Mouse (Mus musculus) liver, adult 2 months (tissue): ENCODE measurements around the gene Lpp.

Experiments used
- CTCF ChIP-seq: fragments of 200-500 bp; IDR thresholded peaks from 2 replicates; pipeline ENCODE4 v1.5.1; 2011; ENCODE audit warnings: low read depth, low read length, control low read depth
- POLR2A ChIP-seq: fragments of 200-500 bp; IDR thresholded peaks from 2 replicates; pipeline ENCODE4 v1.6.1; 2011; ENCODE audit warnings: low read length, control low read depth; ENCODE audit not compliant: insufficient read depth; ENCODE audit errors: extremely low read depth

DNA sequence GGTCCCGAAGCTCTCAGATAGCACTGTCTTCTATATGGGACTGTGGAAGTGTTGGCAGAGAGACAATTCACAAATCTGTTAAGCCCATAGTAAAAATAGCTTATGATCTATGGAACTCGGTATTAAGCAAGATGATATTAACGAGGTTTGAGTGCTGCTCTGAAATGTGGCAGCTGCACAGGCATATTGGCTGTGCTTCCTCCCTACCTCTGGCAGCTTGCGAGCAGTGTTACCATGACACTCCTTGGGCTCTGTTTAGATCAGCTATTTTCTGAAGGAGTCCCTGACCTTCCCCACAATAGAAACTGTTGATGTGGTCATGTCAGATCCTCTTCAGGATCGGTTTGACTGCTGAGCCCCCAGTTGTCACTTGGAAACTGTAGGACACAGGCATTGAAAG lies 176.4 kb downstream of the Lpp start:
- TF ChIP-seq CTCF, result no peak
- TF ChIP-seq POLR2A, result no peak
